Mouse (Mus musculus) MEL (cell line): Measurements from ENCODE around the gene Tnpo1. TPM values are rescaled to one million over a fixed set of nuclear protein-coding genes. Genes with fewer than 3 reads are reported as not detected.

ENCODE experiments used
- DNase-seq: peaks from one replicate; pipeline ENCODE4 v3.0.0; 2011; ENCODE audit warnings: low read depth, low spot score
- H3K27ac ChIP-seq: 2 replicates; pipeline ENCODE4 v1.5.1; 2012; ENCODE audit warnings: low read depth, mild to moderate bottlenecking, control low read depth, low read length, moderate library complexity; ENCODE audit not compliant: control insufficient read depth
- H3K27me3 ChIP-seq, 2 experiments: fragments of 150-350 bp in 1 of 2; sonication (generic) in 1 of 2; 2 replicates each; pipeline ENCODE4 v1.6.1; 2012; ENCODE audit warnings: low read length in 2 of 2, mild to moderate bottlenecking in 2 of 2, improper control_type of control experiment in 1 of 2, moderate library complexity in 1 of 2; ENCODE audit not compliant: insufficient read depth in 2 of 2, control insufficient read depth in 1 of 2
- H3K36me3 ChIP-seq, 2 experiments: 2 replicates each; pipeline ENCODE4 v1.6.1; 2012 to 2014; ENCODE audit warnings: low read length in 2 of 2, improper control_type of control experiment in 1 of 2, inconsistent platforms in 1 of 2, mild to moderate bottlenecking in 1 of 2; ENCODE audit not compliant: insufficient read depth in 2 of 2, control insufficient read depth in 1 of 2
- H3K4me1 ChIP-seq, 2 experiments: fragments of 150-350 bp in 1 of 2; sonication (generic) in 1 of 2; 2 replicates each; pipeline ENCODE4 v1.6.1; 2012; ENCODE audit warnings: low read length in 2 of 2, improper control_type of control experiment in 1 of 2, mild to moderate bottlenecking in 1 of 2; ENCODE audit not compliant: insufficient read depth in 2 of 2, control insufficient read depth in 1 of 2
- H3K4me3 ChIP-seq, 2 experiments: fragments of 150-350 bp in 1 of 2; sonication (generic) in 1 of 2; 2 replicates each; pipeline ENCODE4 v1.5.1; 2012; ENCODE audit warnings: low read depth in 2 of 2, low read length in 2 of 2, mild to moderate bottlenecking in 2 of 2, moderate library complexity in 2 of 2, control low read depth in 1 of 2, improper control_type of control experiment in 1 of 2; ENCODE audit not compliant: control insufficient read depth in 1 of 2, insufficient read depth in 1 of 2
- H3K79me2 ChIP-seq: 2 replicates; pipeline ENCODE4 v1.6.1; 2012; ENCODE audit warnings: mild to moderate bottlenecking, low read length, moderate library complexity; ENCODE audit not compliant: control insufficient read depth, poor library complexity, insufficient read depth
- H3K9ac ChIP-seq: 2 replicates; pipeline ENCODE4 v1.6.1; 2012; ENCODE audit warnings: low read depth, mild to moderate bottlenecking, control low read depth, low read length, moderate library complexity; ENCODE audit not compliant: control insufficient read depth, poor library complexity, severe bottlenecking
- H3K9me3 ChIP-seq: fragments of 150-350 bp; sonication (generic); replicated peaks from 2 replicates; pipeline ENCODE4 v1.6.1; 2012; ENCODE audit warnings: mild to moderate bottlenecking, low read length, improper control_type of control experiment, moderate library complexity; ENCODE audit not compliant: insufficient read depth
- CHD2 ChIP-seq: IDR thresholded peaks from 2 replicates; pipeline ENCODE4 v1.6.1; 2011; ENCODE audit warnings: low read length, improper control_type of control experiment
- CTCF ChIP-seq, 3 experiments: IDR thresholded peaks in 2 of 3; conservative IDR thresholded peaks in 1 of 3; 2 replicates each; pipeline ENCODE4 v1.5.1; 2011 to 2012; ENCODE audit warnings: low read length in 3 of 3, low read depth in 2 of 3, mild to moderate bottlenecking in 2 of 3, improper control_type of control experiment in 1 of 3, inconsistent platforms in 1 of 3, mixed read lengths in 1 of 3, moderate library complexity in 1 of 3; ENCODE audit not compliant: control insufficient read depth in 1 of 3, insufficient read depth in 1 of 3, poor library complexity in 1 of 3, severe bottlenecking in 1 of 3
- KAT2A ChIP-seq: conservative IDR thresholded peaks from 2 replicates; pipeline ENCODE4 v1.6.1; 2012; ENCODE audit warnings: low read depth, low read length, improper control_type of control experiment, inconsistent platforms
- MAZ ChIP-seq: IDR thresholded peaks from 2 replicates; pipeline ENCODE4 v1.6.1; 2012; ENCODE audit warnings: low read depth, mild to moderate bottlenecking, inconsistent platforms, low read length, improper control_type of control experiment
- MYC ChIP-seq: IDR thresholded peaks from 2 replicates; pipeline ENCODE4 v1.6.1; 2011; ENCODE audit warnings: low read depth, mild to moderate bottlenecking, low read length, improper control_type of control experiment, moderate library complexity
- NRF1 ChIP-seq: IDR thresholded peaks from 2 replicates; pipeline ENCODE4 v1.6.1; 2014; ENCODE audit warnings: low read depth, mild to moderate bottlenecking, inconsistent platforms, low read length, improper control_type of control experiment, moderate library complexity; ENCODE audit not compliant: poor library complexity, insufficient read depth, severe bottlenecking
- POLR2AphosphoS2 ChIP-seq: IDR thresholded peaks from 2 replicates; pipeline ENCODE4 v1.6.1; 2011; ENCODE audit warnings: low read length, improper control_type of control experiment
- RAD21 ChIP-seq: IDR thresholded peaks from 2 replicates; pipeline ENCODE4 v1.6.1; 2011; ENCODE audit warnings: mild to moderate bottlenecking, low read depth, low read length, improper control_type of control experiment
- SIN3A ChIP-seq: IDR thresholded peaks from 2 replicates; pipeline ENCODE4 v1.6.1; 2012; ENCODE audit warnings: low read length, improper control_type of control experiment, inconsistent platforms
- TAL1 ChIP-seq: IDR thresholded peaks from 2 replicates; pipeline ENCODE4 v1.6.1; 2012; ENCODE audit warnings: mild to moderate bottlenecking, inconsistent platforms, low read length, moderate library complexity, mixed read lengths
- TBP ChIP-seq: IDR thresholded peaks from 2 replicates; pipeline ENCODE4 v1.8.0; 2011; ENCODE audit warnings: low read depth, low read length, improper control_type of control experiment
- ZC3H11A ChIP-seq: IDR thresholded peaks from 2 replicates; pipeline ENCODE4 v1.6.1; 2012; ENCODE audit warnings: low read depth, mild to moderate bottlenecking, inconsistent platforms, low read length, improper control_type of control experiment
- ZNF384 ChIP-seq: IDR thresholded peaks from 2 replicates; pipeline ENCODE4 v1.6.1; 2012; ENCODE audit warnings: low read depth, mild to moderate bottlenecking, inconsistent platforms, low read length, improper control_type of control experiment
- polyA plus RNA-seq, 2 experiments: library from polyadenylated mRNA; stranded (reverse) in 1 of 2; unstranded in 1 of 2; fragments of >175 nt in 1 of 2; fragments of >200 nt in 1 of 2; gene quantifications; 2 replicates each; pipeline versions ENCODE4 v1.2.1 to v1.2.4; 2012; ENCODE audit warnings: low replicate concordance in 2 of 2, low read depth in 1 of 2; ENCODE audit not compliant: insufficient read length in 2 of 2, insufficient read depth in 1 of 2, missing spikeins in 1 of 2
- total RNA-seq: library from RNA; depleted of rRNA; stranded (reverse); fragments of 300-350 nt; gene quantifications from 2 replicates; pipeline ENCODE4 v1.2.3, GENCODE M21; 2012

Tnpo1 gene
- total and polyA plus RNA-seq, 3 experiments = 48.0 to 123 (median 89.6) TPM

- no peak for DNase-seq
- no peaks in the 10 kb centered on the region for H3K36me3 ChIP-seq
- no peak overlapping the region for H3K4me3 ChIP-seq
- H3K9ac ChIP-seq = no peak overlapping the region
- no peaks in the 10 kb centered on the region for H3K4me1 ChIP-seq
- H3K79me2 ChIP-seq = no peaks in the 10 kb centered on the region
- H3K27me3 ChIP-seq = no peaks in the 10 kb centered on the region
- no peaks in the 10 kb centered on the region for H3K9me3 ChIP-seq
- H3K27ac ChIP-seq = no peak overlapping the region
- TF ChIP-seq TBP = no peak
- TF ChIP-seq SIN3A = no peak
- TF ChIP-seq CHD2 = no peak
- TF ChIP-seq RAD21 = no peak
- TF ChIP-seq NRF1 = no peak
- TF ChIP-seq ZC3H11A = no peak
Measured at GRCm38 (mm10) chr13:98955676-98956075, 29.5 kb upstream of the Tnpo1 start.

DNA sequence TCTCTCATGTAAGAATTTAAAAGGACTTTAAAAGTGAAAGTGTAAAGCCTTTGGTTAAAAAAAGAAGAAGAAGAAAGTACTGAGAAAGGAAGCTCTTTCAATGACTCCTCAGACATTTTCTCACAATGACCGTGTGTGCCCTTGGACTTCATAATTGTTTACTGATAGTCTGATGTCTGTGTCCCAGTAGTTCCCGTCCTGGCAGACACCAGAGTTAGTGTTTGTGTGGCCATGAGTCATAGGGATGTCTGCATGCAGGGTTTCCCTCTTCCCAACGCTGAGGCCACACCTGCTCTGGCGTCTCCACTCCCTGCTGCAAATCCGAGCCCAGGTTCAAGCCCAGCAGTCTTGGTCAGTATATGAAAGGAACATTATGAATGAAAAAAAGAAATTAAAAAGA, 29.0 kb upstream of the Tnpo1 start:
- no peak for TF ChIP-seq MYC
- no peak for TF ChIP-seq ZNF384
- TF ChIP-seq CTCF (IDR thresholded peaks at IDR 0.05 in 2 of 3, conservative IDR thresholded peaks at IDR 0.05 in 1 of 3; ENCODE audit: control insufficient read depth in 1 of 3, insufficient read depth in 1 of 3, low read depth in 2 of 3, low read length in 3 of 3, poor library complexity in 1 of 3, severe bottlenecking in 1 of 3) = no peak
- no peak for TF ChIP-seq CHD2
- no peak for TF ChIP-seq TAL1
- no peak for TF ChIP-seq RAD21
- TF ChIP-seq, all 39 proteins: peak for 0
- Histone ChIP-seq H3K27ac (no peak overlapping the region), H3K27me3 (no peaks in the 10 kb centered on the region), H3K9ac (no peak overlapping the region), H3K4me1 (no peaks in the 10 kb centered on the region), H3K36me3 (no peaks in the 10 kb centered on the region), H3K9me3 (no peaks in the 10 kb centered on the region), H3K4me3 (no peak overlapping the region), H3K79me2 (no peaks in the 10 kb centered on the region)
- no peak for DNase-seq

- H3K4me1 ChIP-seq = no peaks in the 10 kb centered on the region
- TF ChIP-seq TAL1 (no peak), TBP (no peak), KAT2A (no peak), POLR2AphosphoS2 (no peak), MAZ (no peak)
- H3K4me3 ChIP-seq = no peak overlapping the region
- no peaks in the 10 kb centered on the region for H3K36me3 ChIP-seq
- no peaks in the 10 kb centered on the region for H3K27me3 ChIP-seq
- H3K79me2 ChIP-seq = no peaks in the 10 kb centered on the region
- H3K9ac ChIP-seq = no peak overlapping the region
- no peaks in the 10 kb centered on the region for H3K9me3 ChIP-seq
- no peak overlapping the region for H3K27ac ChIP-seq
- no peak for DNase-seq
Measured at GRCm38 (mm10) chr13:98953830-98954229, 27.6 kb upstream of the Tnpo1 start.
